Mouse (Mus musculus) cortical plate, adult 2 months (tissue): ENCODE results near the gene Timm23.

Source experiments
- CTCF ChIP-seq: fragments of 200-500 bp; IDR thresholded peaks from 2 replicates; pipeline ENCODE4 v1.5.1; 2011; ENCODE audit warnings: mild to moderate bottlenecking, control low read depth, low read length; ENCODE audit not compliant: insufficient read depth; ENCODE audit errors: extremely low read depth
- POLR2A ChIP-seq: fragments of 200-500 bp; IDR thresholded peaks from 2 replicates; pipeline ENCODE4 v1.6.1; 2011; ENCODE audit warnings: mild to moderate bottlenecking, low read length, control low read depth; ENCODE audit not compliant: insufficient read depth; ENCODE audit errors: extremely low read depth

DNA sequence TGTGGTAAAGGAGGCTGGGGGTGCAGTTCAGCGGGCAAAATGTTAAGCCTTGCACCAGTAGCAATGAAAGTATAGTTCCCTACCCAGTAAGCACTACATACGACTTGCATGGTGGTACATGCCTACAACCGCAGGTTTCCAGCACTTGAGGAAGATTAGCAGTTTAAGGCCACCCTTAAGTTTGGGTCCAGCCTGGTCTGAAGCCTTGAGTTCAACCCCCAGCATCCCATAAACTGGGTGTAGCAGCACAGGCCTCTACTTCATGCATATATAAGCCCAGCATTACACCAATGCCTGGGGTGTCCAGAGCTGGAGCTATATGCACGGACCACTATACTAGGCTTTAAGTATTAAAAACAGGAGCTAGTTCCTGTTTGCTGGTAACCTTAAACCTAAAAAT lies 17.9 kb downstream of the Timm23 start:
- TF ChIP-seq POLR2A (no peak), CTCF (no peak)
